Mouse (Mus musculus) CH12F3 (cell line): ENCODE measurements around the gene Nlk.
"Not testable (repeated sequence)": the region's sequence is repeated elsewhere in the genome, so short reads cannot be mapped to it uniquely, and the experiment has no call there.

ENCODE experiments used
- in situ Hi-C: fragments of 300-500 bp; cut with MboI; formaldehyde crosslinking; loops from 2 replicates; pipeline ENCODE4 v1.14.3; 2020; ENCODE audit warnings: low sequenced_read_pairs

Nlk gene

GRCm38 (mm10) chr11:78691201-78691600, 6.0 kb downstream of the Nlk start:
- in situ Hi-C loops: no loop called here

GRCm38 (mm10) chr11:78690547-78690946, 6.6 kb downstream of the Nlk start:
- in situ Hi-C loops: no loop called here

GRCm38 (mm10) chr11:78681058-78681457, 16.1 kb downstream of the Nlk start:
- in situ Hi-C loops: no loop called here

GRCm38 (mm10) chr11:78678761-78679160, 18.4 kb downstream of the Nlk start:
- in situ Hi-C loops: no loop called here

- in situ Hi-C loops: no loop called here
These were observed 28.5 kb downstream of the Nlk start for GRCm38 (mm10) chr11:78668647-78669046.

- in situ Hi-C loops: no loop called here
These were observed 32.3 kb downstream of the Nlk start for GRCm38 (mm10) chr11:78664853-78665252.

- in situ Hi-C loops: no loop called here
These were observed 33.3 kb downstream of the Nlk start for GRCm38 (mm10) chr11:78663916-78664315.

GRCm38 (mm10) chr11:78649143-78649542, 48.0 kb downstream of the Nlk start:
- in situ Hi-C loops: no loop called here

- in situ Hi-C loops: not testable (repeated sequence)
These were observed 48.8 kb downstream of the Nlk start for GRCm38 (mm10) chr11:78648405-78648804.

- in situ Hi-C loops: no loop called here
These were observed 53.4 kb downstream of the Nlk start for GRCm38 (mm10) chr11:78643746-78644145.

- in situ Hi-C loops: no loop called here
These were observed 55.0 kb downstream of the Nlk start for GRCm38 (mm10) chr11:78642151-78642550.

- in situ Hi-C loops: no loop called here
These were observed 56.1 kb downstream of the Nlk start for GRCm38 (mm10) chr11:78641088-78641487.

GRCm38 (mm10) chr11:78632782-78633181, 64.4 kb downstream of the Nlk start:
- in situ Hi-C loops: no loop called here

GRCm38 (mm10) chr11:78628871-78629270, 68.3 kb downstream of the Nlk start:
- in situ Hi-C loops: no loop called here

- in situ Hi-C loops: no loop called here
These were observed 72.8 kb downstream of the Nlk start for GRCm38 (mm10) chr11:78624377-78624776.

- in situ Hi-C loops: no loop called here
These were observed 75.2 kb downstream of the Nlk start for GRCm38 (mm10) chr11:78621926-78622325.

- in situ Hi-C loops: no loop called here
These were observed 77.0 kb downstream of the Nlk start for GRCm38 (mm10) chr11:78620179-78620578.

GRCm38 (mm10) chr11:78611273-78611672, 85.9 kb downstream of the Nlk start:
- in situ Hi-C loops: no loop called here

GRCm38 (mm10) chr11:78609657-78610056, 87.5 kb downstream of the Nlk start:
- in situ Hi-C loops: no loop called here

- in situ Hi-C loops: no loop called here
These were observed 92.3 kb downstream of the Nlk start for GRCm38 (mm10) chr11:78604826-78605225.

GRCm38 (mm10) chr11:78602781-78603180, 94.4 kb downstream of the Nlk start:
- in situ Hi-C loops: no loop called here

- in situ Hi-C loops: no loop called here
These were observed 96.1 kb downstream of the Nlk start for GRCm38 (mm10) chr11:78600926-78601590.

GRCm38 (mm10) chr11:78600496-78600895, 96.7 kb downstream of the Nlk start:
- in situ Hi-C loops: no loop called here
